23 mouse cellular contexts compared by ENCODE assay signal in genomic region chr5:119838441-119838840, GRCm38 (mm10). TPM values are rescaled to one million over a fixed set of nuclear protein-coding genes. Genes with fewer than 3 reads are reported as not detected.
DNase-seq lines count a peak whose midpoint lies in the region; ATAC-seq and TF ChIP-seq lines count a peak whose summit lies in the region.
"Had no signal": no experiment of that assay in that cellular context is flagged by ENCODE, and none has a peak within 500 bp of the region (broad histone marks: within the 10 kb centered on the region; RNA-seq: fewer than 3 reads in every experiment).

No protein-coding gene starts in this region.

- H3K4me3 ChIP-seq in heart, embryonic 13.5 days, result peak overlapping the region; percentile 79
- H3K4me3 ChIP-seq in lung, postnatal 0 days (ENCODE audit: low read depth, low read length), result peak overlapping the region; percentile 58
- peak overlapping the region; percentile 18 for H3K4me3 ChIP-seq in embryonic fibroblast, embryonic 13.5 days (ENCODE audit: insufficient read depth, low read length)
- H3K4me3 ChIP-seq in limb, embryonic 12.5 days (replicated peaks), result peak overlapping the region; percentile 59
- no peak overlapping the region for H3K4me3 ChIP-seq in left cerebral cortex, adult 2 months
- H3K4me3 ChIP-seq: hindbrain, embryonic 13.5 days; liver, embryonic 13.5 days; stomach, embryonic 15.5 days had no signal

- no peak for TF ChIP-seq POLR2A in embryonic fibroblast, embryonic 13.5 days (IDR thresholded peaks at IDR 0.05; ENCODE audit: low read depth, low read length)

- intact Hi-C loops in left cerebral cortex, adult 2 months (cut with DNase I), result loop anchor here (5.0 to 10.0 kb wide), 3 partner anchors 166 to 964 kb away; partner anchors contain the start of gene Tbx3

- peak overlapping the region; percentile 98 for H3K27ac ChIP-seq in heart, embryonic 13.5 days (replicated peaks)
- H3K27ac ChIP-seq in lung, postnatal 0 days (ENCODE audit: low read length), result peak overlapping the region; percentile 78
- peak overlapping the region; percentile 14; the same call in 1 of the 2 replicates for H3K27ac ChIP-seq in embryonic fibroblast, embryonic 13.5 days (ENCODE audit: insufficient read depth, low read length)
- H3K27ac ChIP-seq in limb, embryonic 12.5 days, result peak overlapping the region; percentile 93
- H3K27ac ChIP-seq in left cerebral cortex, adult 2 months, result no peak overlapping the region
- H3K27ac ChIP-seq: hindbrain, embryonic 13.5 days; kidney, postnatal 0 days; liver, embryonic 13.5 days; stomach, embryonic 15.5 days had no signal

- no peaks in the 10 kb centered on the region for H3K9me3 ChIP-seq in heart, embryonic 13.5 days
- no peaks in the 10 kb centered on the region for H3K9me3 ChIP-seq in lung, postnatal 0 days (ENCODE audit: low read length)
- no peaks in the 10 kb centered on the region for H3K9me3 ChIP-seq in limb, embryonic 12.5 days
- H3K9me3 ChIP-seq: hindbrain, embryonic 13.5 days; liver, embryonic 13.5 days; stomach, embryonic 15.5 days had no signal

- TF ChIP-seq EP300 in lung, postnatal 0 days (IDR thresholded peaks at IDR 0.05), result no peak

- peaks cover 64% of the 10 kb centered on the region for H3K27me3 ChIP-seq in heart, embryonic 13.5 days (replicated peaks)
- H3K27me3 ChIP-seq in lung, postnatal 0 days (replicated peaks; ENCODE audit: insufficient read depth, low read length), result peaks cover 24% of the 10 kb centered on the region
- H3K27me3 ChIP-seq in limb, embryonic 12.5 days, result peaks cover 91% of the 10 kb centered on the region

- peaks cover 26% of the 10 kb centered on the region for H3K36me3 ChIP-seq in heart, embryonic 13.5 days
- no peaks in the 10 kb centered on the region for H3K36me3 ChIP-seq in lung, postnatal 0 days (ENCODE audit: insufficient read depth, low read length)
- peaks cover 26% of the 10 kb centered on the region for H3K36me3 ChIP-seq in limb, embryonic 12.5 days
- H3K36me3 ChIP-seq: hindbrain, embryonic 13.5 days; liver, embryonic 13.5 days; stomach, embryonic 15.5 days had no signal

- 22% methylated on average over 7 of the region's 7 CpGs for WGBS in heart, embryonic 13.5 days
- WGBS in lung, postnatal 0 days, result 10% methylated on average over 7 of the region's 7 CpGs
- 3% methylated on average over 7 of the region's 7 CpGs for WGBS in limb, embryonic 12.5 days

- H3K4me2 ChIP-seq in heart, embryonic 13.5 days, result peak overlapping the region; percentile 81
- H3K4me2 ChIP-seq in lung, postnatal 0 days (replicated peaks; ENCODE audit: low read depth, low read length), result peak overlapping the region; percentile 67
- peak overlapping the region; percentile 68 for H3K4me2 ChIP-seq in limb, embryonic 12.5 days
- H3K4me2 ChIP-seq: hindbrain, embryonic 13.5 days; liver, embryonic 13.5 days; stomach, embryonic 15.5 days had no signal

- H3K4me1 ChIP-seq in heart, embryonic 13.5 days, result peaks cover 61% of the 10 kb centered on the region
- no peaks in the 10 kb centered on the region for H3K4me1 ChIP-seq in lung, postnatal 0 days (ENCODE audit: insufficient read depth, low read depth, low read length)
- no peaks in the 10 kb centered on the region for H3K4me1 ChIP-seq in embryonic fibroblast, embryonic 13.5 days (ENCODE audit: control insufficient read depth, insufficient read depth, low read length)
- peaks cover 19% of the 10 kb centered on the region for H3K4me1 ChIP-seq in limb, embryonic 12.5 days (replicated peaks)
- H3K4me1 ChIP-seq: hindbrain, embryonic 13.5 days had no signal

- DNase-seq in heart, adult 9 months (ENCODE audit: low spot score in 2 of 2), result no peak
- DNase-seq in lung, postnatal 0 days (ENCODE audit: low spot score), result no peak
- no peak for DNase-seq in lung, adult 18-20 months
- no peak for DNase-seq in left cerebral cortex, adult 2 months (ENCODE audit: extremely low spot score in 1 of 2, low spot score in 2 of 2)
- DNase-seq: adrenal gland, adult 2 months; cerebellum, adult 8-10 months; gastrocnemius, postnatal 10 days; liver, embryonic 13.5 days; right cerebral cortex, adult 18-20 months; thymus, postnatal 14 days had no signal

- H3K9ac ChIP-seq in heart, embryonic 13.5 days, result peak overlapping the region; percentile 97
- H3K9ac ChIP-seq in lung, postnatal 0 days (replicated peaks; ENCODE audit: low read depth), result peak overlapping the region; percentile 80
- H3K9ac ChIP-seq in limb, embryonic 12.5 days (replicated peaks), result peak overlapping the region; percentile 96
- H3K9ac ChIP-seq: hindbrain, embryonic 13.5 days; liver, embryonic 13.5 days; stomach, embryonic 15.5 days had no signal

- no peak for TF ChIP-seq CTCF in lung, postnatal 0 days (IDR thresholded peaks at IDR 0.05)
- TF ChIP-seq CTCF in embryonic fibroblast, embryonic 13.5 days (IDR thresholded peaks at IDR 0.05; ENCODE audit: borderline replicate concordance, insufficient read depth, low read length), result no peak
- TF ChIP-seq CTCF in left cerebral cortex, adult 2 months (IDR thresholded peaks at IDR 0.05), result no peak

- no peak for ATAC-seq in heart, embryonic 13.5 days (ENCODE audit: extremely low read depth, insufficient number of reproducible peaks, low FRiP score, low TSS enrichment)
- ATAC-seq in lung, postnatal 0 days, result no peak
- ATAC-seq in limb, embryonic 12.5 days (ENCODE audit: insufficient number of reproducible peaks, insufficient read depth, low FRiP score, low TSS enrichment, low read depth), result no peak
- ATAC-seq: CD4-positive, CD25-positive, alpha-beta regulatory T cell, adult 4 months; intestine, postnatal 0 days had no signal

RNA-seq across cellular contexts. Expression of gene Tbx5, which starts 6.0 kb away (rescaled TPM):
- polyA plus RNA-seq in heart, embryonic 13.5 days (2015; fragmentation: Nextera tagmentation; extraction: Ambion mirVana), result 31.3 and 38.4 TPM in 2 replicates
- polyA plus RNA-seq in lung, postnatal 0 days (2015; fragmentation: Nextera tagmentation; extraction: Ambion mirVana), result 25.3 and 26.7 TPM in 2 replicates
- polyA plus RNA-seq in embryonic fibroblast, embryonic 13.5 days (2011; ENCODE audit: insufficient read length, low read depth, missing spikeins), result 5.5 and 9.3 TPM in 2 replicates
- 35.6 and 51.2 TPM in 2 replicates for polyA plus RNA-seq in limb, embryonic 12.5 days (2016; fragmentation: Nextera tagmentation; extraction: Ambion mirVana)
- total RNA-seq in left cerebral cortex, adult 2 months (2021), result not detected
- total RNA-seq: layer of hippocampus, adult 8-10 months; left cerebral cortex, adult 8-10 months; megakaryocyte, adult 5-6 weeks; MEL had no signal
- polyA plus RNA-seq: CD4-positive, CD25-positive, alpha-beta regulatory T cell, adult 4 months; cortical plate, adult 2 months; hindbrain, embryonic 13.5 days; intestine, postnatal 0 days; kidney, postnatal 0 days had no signal
